Mouse (Mus musculus) neural tube, embryonic 14.5 days (tissue): ENCODE measurements at regions not wholly inside any gene's neighbourhood (a gene's known extent, or its start where the extent isn't known, plus 50 kb on each side); places are given as distances from the start of the nearest gene placed in this dataset.

Experiments
- ATAC-seq: fragments of 200-750 bp; cut with Nextera tagmentation; 2 replicates; pipeline ENCODE4 v1.8.0; 2017; ENCODE audit warnings: low read depth, mild to moderate bottlenecking, moderate TSS enrichment, moderate library complexity
- H3K27ac ChIP-seq: fragments of 300-500 bp; sonication (generic); 2 replicates; pipeline ENCODE4 v1.5.1; 2014; ENCODE audit warnings: low read depth, mild to moderate bottlenecking, control low read depth, low read length, moderate library complexity, mixed read lengths
- H3K27me3 ChIP-seq: fragments of 300-500 bp; sonication (generic); 2 replicates; pipeline ENCODE4 v1.6.1; 2014; ENCODE audit warnings: low read length; ENCODE audit not compliant: control insufficient read depth, insufficient read depth
- H3K36me3 ChIP-seq: fragments of 300-500 bp; sonication (generic); 2 replicates; pipeline ENCODE4 v1.6.1; 2014; ENCODE audit warnings: low read length, mixed read lengths; ENCODE audit not compliant: control insufficient read depth, insufficient read depth
- H3K4me1 ChIP-seq: fragments of 300-500 bp; sonication (generic); 2 replicates; pipeline ENCODE4 v1.6.1; 2014; ENCODE audit warnings: low read length; ENCODE audit not compliant: control insufficient read depth, insufficient read depth
- H3K4me2 ChIP-seq: fragments of 300-500 bp; sonication (generic); 2 replicates; pipeline ENCODE4 v1.6.1; 2014; ENCODE audit warnings: mild to moderate bottlenecking, low read depth, low read length, control low read depth
- H3K4me3 ChIP-seq: fragments of 300-500 bp; sonication (generic); 2 replicates; pipeline ENCODE4 v1.5.1; 2014; ENCODE audit warnings: low read depth, low read length, control low read depth, mixed read lengths
- H3K9ac ChIP-seq: fragments of 300-500 bp; sonication (generic); replicated peaks from 2 replicates; pipeline ENCODE4 v1.6.1; 2014; ENCODE audit warnings: low read depth, mild to moderate bottlenecking, control low read depth, low read length, mixed read lengths
- H3K9me3 ChIP-seq: fragments of 300-500 bp; sonication (generic); 2 replicates; pipeline ENCODE4 v1.6.1; 2016; ENCODE audit warnings: low read length; ENCODE audit not compliant: control insufficient read depth
- WGBS: fragments of 180-500 bp; shearing (Covaris S2); extraction: QIAGEN DNeasy Blood & Tissue Kit; methylation state at CpG from one replicate; pipeline ENCODE4 v1.1.7; 2014; 5-methylcytosine and 5-hydroxymethylcytosine counted together

DNA sequence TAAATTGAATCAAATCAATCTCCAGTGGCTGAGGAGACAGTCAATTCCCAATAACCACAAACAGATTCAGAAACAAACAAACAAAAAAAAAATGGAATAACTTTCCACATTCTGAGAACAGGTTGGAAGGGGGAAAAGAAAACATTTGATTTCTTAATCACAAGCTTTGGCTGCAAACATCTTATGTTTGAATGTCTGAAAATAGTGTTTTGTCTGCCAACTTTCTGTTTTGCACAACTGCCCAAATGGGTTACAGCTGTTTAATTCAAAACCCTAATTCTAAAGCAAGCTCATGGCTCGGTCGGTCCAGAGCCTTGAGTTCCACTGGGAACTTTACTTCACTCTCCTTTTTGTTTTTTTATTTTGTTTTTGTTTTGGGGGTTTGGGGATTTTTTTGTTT, 291.4 kb upstream of the Pcsk5 start:
- no peak overlapping the region for H3K4me2 ChIP-seq
- no peaks in the 10 kb centered on the region for H3K9me3 ChIP-seq
- H3K4me1 ChIP-seq, result no peaks in the 10 kb centered on the region
- H3K4me3 ChIP-seq, result no peak overlapping the region
- H3K36me3 ChIP-seq, result no peaks in the 10 kb centered on the region
- H3K27me3 ChIP-seq, result no peaks in the 10 kb centered on the region
- H3K27ac ChIP-seq, result no peak overlapping the region
- WGBS, result 90% methylated on average over 2 of the region's 2 CpGs
- H3K9ac ChIP-seq, result no peak overlapping the region
- no peak for ATAC-seq

DNA sequence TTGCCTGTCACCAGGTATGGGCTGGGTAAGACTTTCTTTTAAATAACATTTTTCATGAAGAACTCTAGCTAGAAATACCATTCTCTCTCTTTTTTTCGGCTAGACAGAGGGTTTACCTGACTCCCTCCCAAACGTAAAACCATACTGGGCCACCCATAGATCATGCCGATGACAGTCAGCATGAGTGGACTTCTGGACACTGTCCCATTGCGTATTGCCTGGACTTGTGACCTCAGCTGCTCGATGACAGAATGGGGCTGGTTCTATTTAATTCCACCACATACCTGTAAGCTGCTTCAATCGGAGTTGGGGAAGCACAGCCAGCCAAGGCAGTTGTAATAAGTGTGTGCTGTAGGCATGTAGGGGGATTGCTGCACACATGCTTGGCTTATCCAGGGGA, 268.8 kb upstream of the Pcsk5 start:
- Histone ChIP-seq H3K36me3 (no peaks in the 10 kb centered on the region), H3K9ac (no peak overlapping the region), H3K4me3 (no peak overlapping the region), H3K4me1 (no peaks in the 10 kb centered on the region), H3K9me3 (no peaks in the 10 kb centered on the region), H3K27ac (no peak overlapping the region), H3K4me2 (no peak overlapping the region), H3K27me3 (no peaks in the 10 kb centered on the region)
- ATAC-seq, result no peak
- WGBS, result 85% methylated on average over 6 of the region's 6 CpGs

DNA sequence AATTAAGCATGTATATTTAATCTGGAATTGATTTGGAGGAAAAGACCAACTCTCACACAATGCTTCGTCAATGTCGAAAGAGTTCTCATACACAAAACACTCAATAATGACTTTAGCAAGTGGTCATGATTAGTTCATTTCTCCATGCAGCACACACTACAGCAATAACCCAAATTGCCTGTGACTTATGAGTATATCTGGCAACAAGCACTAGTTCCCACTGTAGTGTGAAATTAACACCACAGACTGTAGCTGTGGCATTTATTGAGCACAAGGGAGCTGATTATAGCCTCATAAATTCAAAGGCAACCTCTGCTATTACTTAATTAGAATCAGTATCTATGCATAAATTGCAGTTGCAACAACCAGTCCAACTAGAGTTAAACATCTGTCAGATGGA, 267.2 kb upstream of the Pcsk5 start:
- Histone ChIP-seq H3K4me3 (no peak overlapping the region), H3K36me3 (no peaks in the 10 kb centered on the region), H3K9me3 (no peaks in the 10 kb centered on the region), H3K27me3 (no peaks in the 10 kb centered on the region), H3K9ac (no peak overlapping the region), H3K27ac (no peak overlapping the region), H3K4me1 (no peaks in the 10 kb centered on the region), H3K4me2 (no peak overlapping the region)
- ATAC-seq, result peak; percentile 98
- 45% methylated on average over 2 of the region's 2 CpGs for WGBS

DNA sequence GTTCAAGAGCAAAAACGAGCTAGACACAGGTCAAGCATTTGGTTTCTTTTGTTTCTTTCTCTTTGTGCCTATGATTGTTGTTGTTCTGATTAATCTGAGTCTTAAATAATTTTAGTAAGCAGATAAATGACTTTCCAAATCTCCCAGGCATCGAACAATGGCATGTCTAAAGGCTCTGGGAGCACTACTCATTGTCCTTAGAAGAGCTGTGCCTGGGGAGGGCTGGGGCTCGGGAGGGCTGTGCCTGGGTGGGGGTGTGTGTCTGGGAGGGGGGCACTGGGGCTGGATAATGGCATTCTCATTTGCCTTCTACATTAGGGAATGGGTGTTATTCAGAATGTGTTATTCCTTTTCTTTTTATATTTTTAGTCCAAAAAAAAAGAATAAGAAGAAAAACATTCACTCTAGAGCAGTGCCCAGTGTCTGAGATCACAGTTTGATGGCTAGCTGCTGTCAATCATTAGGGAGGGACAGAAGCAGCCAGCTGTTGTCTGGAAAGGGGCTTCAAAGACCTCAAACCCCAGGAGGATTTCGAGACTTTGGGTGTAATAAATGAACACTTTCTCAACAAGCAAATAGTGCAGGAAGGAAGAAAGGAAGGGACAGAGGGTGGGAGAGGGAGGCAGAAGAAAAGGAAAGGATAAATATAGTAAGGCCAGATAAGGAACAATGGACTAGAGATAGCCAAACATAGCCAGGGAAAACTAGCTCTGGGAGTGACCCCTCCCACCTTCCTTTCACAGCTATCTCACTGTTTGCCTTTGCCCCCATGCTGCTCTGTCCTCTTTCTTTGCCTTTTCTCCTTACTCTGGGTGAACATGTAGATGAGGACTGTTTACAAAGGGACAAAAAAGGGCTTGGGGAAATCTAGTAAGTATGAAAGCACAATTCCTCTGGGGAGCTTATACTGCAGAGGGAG, 264.2 kb upstream of the Pcsk5 start:
- no peak overlapping the region for H3K9ac ChIP-seq
- H3K4me3 ChIP-seq, result no peak overlapping the region
- H3K27me3 ChIP-seq, result no peaks in the 10 kb centered on the region
- no peaks in the 10 kb centered on the region for H3K4me1 ChIP-seq
- no peak overlapping the region for H3K27ac ChIP-seq
- no peak overlapping the region for H3K4me2 ChIP-seq
- WGBS, result 24% methylated on average over 4 of the region's 4 CpGs
- no peaks in the 10 kb centered on the region for H3K36me3 ChIP-seq
- ATAC-seq, result no peak
- H3K9me3 ChIP-seq, result no peaks in the 10 kb centered on the region

DNA sequence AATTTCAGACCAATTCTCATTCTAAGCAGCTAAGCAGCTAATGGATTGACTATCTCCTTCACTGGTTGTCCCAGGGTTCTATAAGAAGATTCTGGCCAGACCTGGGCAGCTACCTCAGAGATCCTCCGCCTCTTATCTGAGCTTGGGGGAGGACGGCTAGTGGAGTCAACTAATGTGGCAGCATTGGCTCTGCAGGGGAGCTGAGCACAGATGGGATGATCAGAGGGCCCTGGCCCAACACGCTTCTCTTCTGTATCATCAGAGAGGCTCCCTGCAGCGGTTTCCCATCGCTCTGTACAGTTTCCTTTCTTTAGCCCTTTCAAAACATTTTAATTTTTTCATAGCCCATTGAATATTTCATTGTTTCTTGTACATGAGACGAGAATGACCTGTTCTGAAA, 245.9 kb upstream of the Pcsk5 start:
- Histone ChIP-seq H3K9me3 (no peaks in the 10 kb centered on the region), H3K4me2 (no peak overlapping the region), H3K9ac (no peak overlapping the region), H3K4me1 (no peaks in the 10 kb centered on the region), H3K4me3 (no peak overlapping the region), H3K27ac (no peak overlapping the region), H3K36me3 (no peaks in the 10 kb centered on the region), H3K27me3 (no peaks in the 10 kb centered on the region)
- no peak for ATAC-seq
- 82% methylated on average over 6 of the region's 6 CpGs for WGBS

DNA sequence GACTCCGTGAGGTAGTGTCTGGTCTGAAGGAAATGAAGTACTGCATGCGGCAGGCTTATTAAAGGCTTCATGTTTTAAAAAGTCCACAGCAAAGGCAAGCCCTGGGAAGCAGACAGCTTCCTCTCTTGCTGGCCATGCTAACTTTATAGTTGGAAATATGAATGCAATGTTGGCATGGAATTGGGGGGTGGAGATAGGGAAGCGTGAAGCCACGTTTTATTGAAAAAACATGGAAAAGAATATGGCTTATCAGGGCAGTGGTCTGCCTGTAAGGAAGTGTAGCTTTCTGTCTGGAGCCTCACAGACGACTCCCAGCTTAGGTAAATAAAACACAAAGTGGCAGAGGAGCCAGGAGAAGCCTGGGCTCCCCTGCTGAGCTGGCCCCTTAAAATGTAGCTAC, 231.5 kb upstream of the Pcsk5 start:
- H3K27ac ChIP-seq, result no peak overlapping the region
- H3K36me3 ChIP-seq, result no peaks in the 10 kb centered on the region
- ATAC-seq, result no peak
- no peaks in the 10 kb centered on the region for H3K9me3 ChIP-seq
- 63% methylated on average over 5 of the region's 5 CpGs for WGBS
- H3K27me3 ChIP-seq, result no peaks in the 10 kb centered on the region
- H3K4me2 ChIP-seq, result no peak overlapping the region
- H3K4me3 ChIP-seq, result no peak overlapping the region
- no peak overlapping the region for H3K9ac ChIP-seq
- H3K4me1 ChIP-seq, result no peaks in the 10 kb centered on the region

DNA sequence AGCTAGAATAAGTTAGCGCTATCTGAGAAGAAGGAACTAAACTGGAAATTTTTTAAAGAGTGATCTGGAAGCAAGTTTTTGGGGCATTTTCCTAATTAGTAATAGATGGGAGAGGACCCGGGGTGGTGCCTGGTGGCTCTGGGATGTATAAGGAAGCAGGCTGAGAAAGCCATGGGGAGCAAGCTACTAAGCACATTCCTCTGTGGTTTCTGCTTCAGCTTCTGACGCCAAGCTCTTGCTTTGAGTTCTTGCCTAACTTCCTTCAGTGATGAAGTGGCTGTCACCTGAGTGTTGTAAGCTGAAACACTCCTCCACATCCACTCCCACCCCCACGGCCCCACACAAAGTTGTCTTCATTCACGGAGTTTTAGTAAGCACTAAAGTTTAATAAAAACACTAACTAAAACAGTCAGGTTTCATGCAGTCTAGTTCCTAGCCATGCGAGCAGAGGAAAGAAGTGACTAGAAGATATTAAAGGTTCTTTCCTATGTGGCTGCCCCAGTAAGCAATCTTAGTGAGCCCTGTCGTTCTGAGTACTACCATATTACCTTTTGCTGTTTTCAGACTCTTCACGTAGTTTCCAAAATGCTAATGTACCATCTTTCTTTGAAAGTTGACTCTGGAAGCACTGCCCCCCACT, 230.5 kb upstream of the Pcsk5 start:
- no peaks in the 10 kb centered on the region for H3K9me3 ChIP-seq
- ATAC-seq, result no peak
- WGBS, result 87% methylated on average over 8 of the region's 8 CpGs

GRCm38 (mm10) chr19:18057256-18057890, 219.9 kb upstream of the Pcsk5 start:
- no peaks in the 10 kb centered on the region for H3K4me1 ChIP-seq
- 52% methylated on average over 7 of the region's 7 CpGs for WGBS
- ATAC-seq, result no peak
- no peak overlapping the region; the same call in 1 of the 2 replicates for H3K27ac ChIP-seq
- H3K9me3 ChIP-seq, result no peaks in the 10 kb centered on the region
- H3K9ac ChIP-seq, result no peak overlapping the region
- no peak overlapping the region for H3K4me2 ChIP-seq
- H3K27me3 ChIP-seq, result no peaks in the 10 kb centered on the region
- H3K4me3 ChIP-seq, result no peak overlapping the region
- H3K36me3 ChIP-seq, result no peaks in the 10 kb centered on the region

More for the DNA sequence above, 230.5 kb upstream of the Pcsk5 start:
- Histone ChIP-seq H3K4me2 (no peak overlapping the region), H3K4me3 (no peak overlapping the region), H3K27ac (no peak overlapping the region), H3K9ac (no peak overlapping the region), H3K27me3 (no peaks in the 10 kb centered on the region), H3K4me1 (no peaks in the 10 kb centered on the region), H3K36me3 (no peaks in the 10 kb centered on the region)
